Mouse (Mus musculus): Measurements from ENCODE around the gene Arhgap45. TPM values are rescaled to one million over a fixed set of nuclear protein-coding genes. Genes with fewer than 3 reads are reported as not detected.
A peak's percentile ranks its signal among the peaks of the same experiment; 100 is the strongest.
"Not testable (repeated sequence)": the region's sequence is repeated elsewhere in the genome, so short reads cannot be mapped to it uniquely, and the experiment has no call there.

Gene Arhgap45
- polyA plus RNA-seq, 1 experiment from 2014 or later, result 9.1 TPM

DNA sequence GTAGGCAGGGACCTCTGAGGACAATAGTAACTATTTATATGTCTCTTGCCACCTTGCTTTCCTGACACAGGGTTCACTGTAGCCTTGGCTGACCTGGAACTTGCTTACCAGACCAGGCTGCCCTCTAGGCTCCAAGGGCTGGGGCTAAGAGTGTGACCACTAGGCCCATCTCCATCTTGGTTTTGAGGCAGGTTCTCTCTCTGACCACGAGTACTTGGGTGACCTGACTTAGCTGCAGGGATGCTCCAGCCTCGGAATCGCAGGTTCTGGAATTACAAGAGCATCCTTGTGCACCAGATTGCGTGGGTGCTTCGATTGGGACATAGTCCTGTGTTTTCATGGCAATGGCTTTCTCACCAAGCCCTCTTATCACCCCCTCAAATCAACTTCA, 35.9 kb downstream of the Arhgap45 start:
- ATAC-seq (ENCODE audit: insufficient read depth, low FRiP score, low read depth), result no peak
- peak overlapping the region; percentile 1; the same call in 1 of the 2 replicates for H3K4me2 ChIP-seq
- peaks cover 11% of the 10 kb centered on the region for H3K36me3 ChIP-seq
- H3K9me3 ChIP-seq, result no peaks in the 10 kb centered on the region
- no peak overlapping the region for H3K4me3 ChIP-seq (replicated peaks)
- no peak overlapping the region for H3K9ac ChIP-seq
- peak overlapping the region; percentile 82 for H3K27ac ChIP-seq
- no peaks in the 10 kb centered on the region for H3K27me3 ChIP-seq (replicated peaks)
- WGBS, result 79% methylated on average over 5 of the region's 5 CpGs
- H3K4me1 ChIP-seq, result peaks cover 31% of the 10 kb centered on the region

DNA sequence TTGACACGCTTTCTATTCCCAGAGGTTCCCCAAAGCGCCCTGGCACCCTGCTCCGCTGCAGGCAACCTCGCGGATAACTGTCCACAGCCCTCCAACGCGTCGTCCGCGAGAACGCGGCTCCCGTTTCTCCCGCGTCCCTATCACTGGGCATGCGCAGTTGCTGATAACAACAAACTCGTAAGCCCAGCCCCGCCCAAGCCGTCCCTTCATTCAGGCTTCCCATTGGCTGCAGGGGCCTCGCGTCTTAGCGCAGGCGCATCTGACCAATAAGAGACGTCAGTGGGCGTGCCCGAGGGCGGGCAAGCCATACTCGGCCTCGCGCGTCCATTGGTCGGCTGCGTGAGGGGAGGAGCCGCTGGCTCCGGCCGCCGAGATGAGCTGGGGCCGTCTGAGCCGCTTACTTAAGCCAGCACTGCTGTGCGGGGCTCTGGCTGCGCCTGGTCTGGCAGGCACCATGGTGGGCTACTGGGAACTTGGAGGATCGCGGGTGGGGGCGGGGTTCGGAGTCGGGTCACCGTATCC, 36.9 kb downstream of the Arhgap45 start:
- Histone ChIP-seq H3K4me3 (replicated peaks) (peak overlapping the region; percentile 81), H3K4me1 (peaks cover 31% of the 10 kb centered on the region), H3K36me3 (peaks cover 21% of the 10 kb centered on the region), H3K9ac (peak overlapping the region; percentile 94), H3K9me3 (no peaks in the 10 kb centered on the region), H3K27ac (peak overlapping the region; percentile 98), H3K4me2 (peak overlapping the region; percentile 77), H3K27me3 (replicated peaks) (no peaks in the 10 kb centered on the region)
- peak; percentile 95 for ATAC-seq (ENCODE audit: insufficient read depth, low FRiP score, low read depth)
- under 1% methylated on average over 47 of the region's 47 CpGs for WGBS

DNA sequence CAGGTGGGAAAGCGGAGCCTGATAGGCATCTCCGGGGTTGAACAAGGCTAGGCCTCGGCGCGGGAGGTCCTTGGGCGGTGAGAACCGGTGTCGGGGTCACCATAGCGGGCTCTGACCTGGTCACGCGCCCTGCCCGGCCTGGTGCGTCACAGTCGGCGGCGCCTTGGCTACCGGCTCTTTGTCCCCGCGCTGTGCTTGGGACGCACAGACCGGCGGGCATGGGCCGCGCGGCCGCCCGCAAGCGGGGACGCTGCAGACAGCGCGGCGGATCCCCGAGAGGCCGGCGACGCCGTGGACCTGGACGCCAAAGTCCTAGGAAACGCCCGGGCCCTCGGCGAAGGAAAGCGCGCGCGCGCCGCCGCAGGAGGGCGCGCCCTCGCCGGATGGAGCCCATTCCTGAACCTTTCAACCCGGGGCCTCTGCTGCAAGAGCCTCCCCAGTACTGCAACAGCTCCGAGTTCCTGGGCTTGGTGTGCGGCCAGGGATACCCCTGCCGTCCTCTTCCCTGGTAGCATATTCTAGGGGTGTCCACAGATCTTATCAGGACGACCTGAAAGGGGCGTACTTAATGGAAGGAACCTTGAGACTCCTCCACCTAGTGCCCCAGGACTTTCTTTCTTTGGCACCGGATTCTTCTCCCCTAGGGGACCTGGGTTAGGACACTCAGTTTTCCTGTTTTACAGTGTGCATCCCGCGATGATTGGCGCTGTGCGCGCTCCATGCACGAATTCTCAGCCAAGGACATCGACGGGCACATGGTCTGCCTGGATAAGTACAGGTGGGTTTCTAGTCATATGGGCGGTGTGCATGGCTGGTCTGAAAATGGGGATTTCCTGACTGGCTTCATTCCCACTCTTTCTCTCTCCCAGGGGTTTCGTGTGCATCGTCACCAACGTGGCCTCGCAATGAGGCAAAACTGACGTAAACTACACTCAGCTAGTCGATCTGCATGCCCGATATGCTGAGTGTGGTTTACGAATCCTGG, 37.7 kb downstream of the Arhgap45 start:
- H3K9ac ChIP-seq, result peak overlapping the region; percentile 94
- under 1% methylated on average over 73 of the region's 77 CpGs for WGBS

DNA sequence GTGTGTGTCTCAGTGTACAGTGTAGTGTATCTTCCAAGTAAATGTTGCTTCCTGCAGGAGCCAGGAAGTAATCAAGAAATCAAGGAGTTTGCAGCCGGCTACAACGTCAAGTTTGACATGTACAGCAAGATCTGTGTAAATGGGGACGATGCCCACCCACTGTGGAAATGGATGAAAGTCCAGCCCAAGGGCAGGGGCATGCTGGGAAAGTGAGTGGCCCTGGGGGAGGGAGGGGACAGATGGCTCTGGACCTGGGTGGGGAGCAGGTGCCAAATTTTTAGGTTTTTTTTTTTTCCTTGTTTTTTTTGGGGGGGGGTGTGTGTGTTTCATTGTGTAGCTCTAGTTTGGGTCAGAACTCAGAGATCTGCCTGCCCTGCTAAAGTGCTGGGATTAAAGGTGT, 38.5 kb downstream of the Arhgap45 start:
- peaks cover 28% of the 10 kb centered on the region for H3K4me1 ChIP-seq
- peak overlapping the region; percentile 77 for H3K4me2 ChIP-seq
- peak overlapping the region; percentile 81 for H3K4me3 ChIP-seq (replicated peaks)
- 18% methylated on average over 3 of the region's 3 CpGs for WGBS
- ATAC-seq (ENCODE audit: insufficient read depth, low FRiP score, low read depth); H3K9ac ChIP-seq; H3K9me3 ChIP-seq; H3K27ac ChIP-seq; H3K27me3 ChIP-seq (replicated peaks): not testable (repeated sequence)
- peaks cover 29% of the 10 kb centered on the region for H3K36me3 ChIP-seq

More for the DNA sequence above, 37.7 kb downstream of the Arhgap45 start:
- Histone ChIP-seq H3K36me3 (peaks cover 26% of the 10 kb centered on the region), H3K4me2 (peak overlapping the region; percentile 77), H3K27me3 (replicated peaks) (no peaks in the 10 kb centered on the region), H3K9me3 (no peaks in the 10 kb centered on the region), H3K4me3 (replicated peaks) (peak overlapping the region; percentile 81), H3K4me1 (peaks cover 28% of the 10 kb centered on the region), H3K27ac (peak overlapping the region; percentile 98)
- peak; percentile 30 for ATAC-seq (ENCODE audit: insufficient read depth, low FRiP score, low read depth)

DNA sequence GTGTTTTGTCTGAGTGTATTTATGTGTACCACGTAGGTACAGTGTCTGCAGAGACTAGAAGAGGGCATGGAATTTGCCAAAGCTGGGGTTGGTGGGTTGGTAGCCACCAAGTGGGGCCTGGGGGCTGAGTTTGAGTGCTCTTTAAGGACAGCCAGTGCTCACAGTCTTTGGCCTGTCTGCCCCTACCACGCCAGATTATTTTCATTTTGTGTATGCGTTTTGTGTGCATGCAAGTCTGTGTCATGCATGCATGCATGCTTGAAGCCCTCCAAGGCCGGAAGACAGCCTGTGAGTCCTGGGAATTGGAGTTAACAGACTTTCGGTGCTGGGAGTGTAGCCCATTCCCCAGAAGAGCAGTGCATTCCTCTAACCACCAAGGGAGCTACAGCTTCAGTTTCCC, 38.9 kb downstream of the Arhgap45 start:
- Histone ChIP-seq H3K9ac (no peak overlapping the region), H3K4me3 (replicated peaks) (peak overlapping the region; percentile 81), H3K27ac (peak overlapping the region; percentile 18), H3K36me3 (peaks cover 29% of the 10 kb centered on the region), H3K4me2 (peak overlapping the region; percentile 77), H3K4me1 (peaks cover 28% of the 10 kb centered on the region), H3K27me3 (replicated peaks) (no peaks in the 10 kb centered on the region), H3K9me3 (no peaks in the 10 kb centered on the region)
- no peak for ATAC-seq (ENCODE audit: insufficient read depth, low FRiP score, low read depth)
- WGBS, result 70% methylated on average over 5 of the region's 5 CpGs

DNA sequence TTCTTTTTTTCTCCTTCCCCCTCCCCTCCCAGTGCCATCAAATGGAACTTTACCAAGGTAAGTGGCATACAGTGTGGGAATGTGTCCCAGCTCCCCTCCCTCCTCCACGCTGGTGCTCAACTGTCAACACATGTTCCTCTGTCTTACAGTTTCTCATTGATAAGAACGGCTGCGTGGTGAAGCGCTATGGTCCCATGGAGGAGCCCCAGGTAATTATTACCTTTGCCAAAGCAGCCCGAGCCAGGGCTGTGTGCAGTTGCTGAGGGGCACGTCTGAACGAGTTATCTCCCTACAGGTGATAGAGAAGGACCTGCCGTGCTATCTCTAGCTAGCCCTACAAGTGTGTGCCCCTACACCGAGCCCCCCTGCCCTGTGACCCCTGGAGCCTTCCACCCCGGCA, 39.4 kb downstream of the Arhgap45 start:
- no peak overlapping the region for H3K4me2 ChIP-seq
- 68% methylated on average over 10 of the region's 10 CpGs for WGBS
- peaks cover 28% of the 10 kb centered on the region for H3K4me1 ChIP-seq
- ATAC-seq (ENCODE audit: insufficient read depth, low FRiP score, low read depth), result no peak
- H3K27ac ChIP-seq, result peak overlapping the region; percentile 18; the same call in 1 of the 2 replicates
- peaks cover 29% of the 10 kb centered on the region for H3K36me3 ChIP-seq
- H3K9ac ChIP-seq, result no peak overlapping the region
- no peak overlapping the region for H3K4me3 ChIP-seq (replicated peaks)
- no peaks in the 10 kb centered on the region for H3K27me3 ChIP-seq (replicated peaks)
- H3K9me3 ChIP-seq, result no peaks in the 10 kb centered on the region

DNA sequence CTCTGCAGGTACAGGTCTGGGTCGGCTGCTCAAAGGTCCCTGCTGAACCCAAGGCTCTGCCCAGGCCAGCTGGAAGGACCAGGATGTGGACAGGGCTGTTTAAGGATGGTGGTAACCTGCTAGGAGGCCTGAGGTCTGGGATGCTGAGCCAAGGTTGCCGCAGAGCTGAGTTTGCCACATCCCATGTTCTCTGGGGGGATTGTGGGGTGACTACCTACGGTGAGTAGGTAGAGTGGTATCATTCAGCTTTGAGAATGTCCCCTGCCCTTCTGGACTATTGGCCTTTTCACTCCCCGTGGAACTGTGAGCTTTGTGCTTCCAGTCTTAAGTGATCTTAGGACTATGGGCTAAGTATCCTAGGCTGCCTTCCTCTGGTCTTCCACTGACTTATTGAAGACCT, 40.1 kb downstream of the Arhgap45 start:
- WGBS, result 83% methylated on average over 4 of the region's 4 CpGs
- Histone ChIP-seq H3K27me3 (replicated peaks) (no peaks in the 10 kb centered on the region), H3K4me2 (no peak overlapping the region), H3K36me3 (peaks cover 29% of the 10 kb centered on the region), H3K4me1 (peaks cover 25% of the 10 kb centered on the region), H3K9me3 (no peaks in the 10 kb centered on the region), H3K27ac (no peak overlapping the region), H3K9ac (no peak overlapping the region), H3K4me3 (replicated peaks) (no peak overlapping the region)
- no peak for ATAC-seq (ENCODE audit: insufficient read depth, low FRiP score, low read depth)

DNA sequence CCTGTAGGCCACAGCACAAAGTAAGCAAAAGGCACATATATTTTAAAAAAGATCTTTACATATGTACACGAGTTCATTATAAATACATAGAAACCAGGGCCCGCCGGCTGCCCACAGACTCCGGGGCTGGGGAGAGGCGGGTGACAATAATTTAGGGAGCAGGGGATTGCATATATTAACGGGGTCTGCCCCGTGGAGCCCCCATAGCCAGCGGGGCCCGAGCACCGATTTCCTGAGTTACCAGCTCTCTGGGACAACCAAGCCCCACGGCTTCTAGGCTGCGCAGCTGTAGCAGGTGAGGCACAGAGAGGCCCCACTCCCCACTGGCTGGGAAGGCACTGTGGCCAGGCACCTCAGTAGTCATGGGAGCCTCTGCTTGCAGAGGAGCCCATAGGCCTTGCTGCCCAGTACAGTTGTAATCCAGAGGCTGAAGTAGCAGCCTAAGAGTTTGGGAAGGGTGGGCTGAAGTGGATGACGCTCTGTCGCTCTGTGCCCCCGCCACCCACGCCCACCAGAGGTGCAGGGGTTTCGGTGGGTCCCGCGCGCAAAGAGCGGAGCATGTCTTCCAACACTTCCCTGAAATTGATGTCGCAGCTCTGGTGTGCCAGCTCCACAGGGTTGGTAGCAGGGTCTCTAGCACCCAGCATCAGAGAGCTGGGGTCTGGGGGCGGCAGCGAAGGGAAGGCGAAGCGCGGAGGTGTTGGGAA, 40.7 kb downstream of the Arhgap45 start:
- 88% methylated on average over 27 of the region's 27 CpGs for WGBS
- Histone ChIP-seq H3K4me3 (replicated peaks) (no peak overlapping the region), H3K27ac (no peak overlapping the region), H3K27me3 (replicated peaks) (no peaks in the 10 kb centered on the region), H3K9me3 (no peaks in the 10 kb centered on the region), H3K9ac (no peak overlapping the region), H3K4me1 (peaks cover 22% of the 10 kb centered on the region), H3K4me2 (no peak overlapping the region), H3K36me3 (peaks cover 31% of the 10 kb centered on the region)
- no peak for ATAC-seq (ENCODE audit: insufficient read depth, low FRiP score, low read depth)

DNA sequence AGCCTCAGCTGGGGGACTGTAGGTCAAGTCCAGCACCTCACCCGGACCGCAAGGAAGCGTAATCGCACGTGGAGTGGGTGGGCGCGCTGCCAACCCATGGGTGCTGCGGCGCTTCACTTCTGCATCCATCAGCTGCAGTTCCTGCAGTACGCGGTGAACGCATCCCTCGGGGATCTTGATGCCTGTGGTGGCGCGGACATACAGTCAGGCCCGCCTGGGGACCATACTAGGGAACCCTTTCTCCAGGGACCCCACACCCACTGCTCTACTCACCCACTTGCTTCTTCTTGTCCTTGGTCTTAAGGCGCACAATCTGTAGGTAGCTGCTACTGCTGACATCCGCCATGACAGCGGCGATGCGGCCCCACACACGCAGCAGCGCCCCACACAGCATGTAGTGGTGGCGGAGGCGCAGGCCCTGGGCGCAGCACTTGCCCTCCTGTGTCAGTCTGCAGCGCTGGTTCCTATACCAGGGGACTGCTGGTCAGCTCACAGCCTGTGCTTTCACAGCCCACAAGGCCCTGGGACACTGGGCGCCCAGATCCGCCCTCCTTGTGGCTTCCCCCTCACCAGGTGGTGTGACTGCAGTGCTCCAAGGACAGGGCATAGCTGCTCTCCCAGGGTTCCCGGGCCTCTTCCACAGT, 41.4 kb downstream of the Arhgap45 start:
- no peaks in the 10 kb centered on the region for H3K9me3 ChIP-seq
- no peak overlapping the region for H3K4me2 ChIP-seq
- no peak overlapping the region for H3K9ac ChIP-seq
- 80% methylated on average over 30 of the region's 30 CpGs for WGBS
- H3K27me3 ChIP-seq (replicated peaks), result no peaks in the 10 kb centered on the region
- H3K4me3 ChIP-seq (replicated peaks), result no peak overlapping the region
- no peak overlapping the region for H3K27ac ChIP-seq
- ATAC-seq (ENCODE audit: insufficient read depth, low FRiP score, low read depth), result no peak
- peaks cover 16% of the 10 kb centered on the region for H3K4me1 ChIP-seq
- H3K36me3 ChIP-seq, result peaks cover 37% of the 10 kb centered on the region

DNA sequence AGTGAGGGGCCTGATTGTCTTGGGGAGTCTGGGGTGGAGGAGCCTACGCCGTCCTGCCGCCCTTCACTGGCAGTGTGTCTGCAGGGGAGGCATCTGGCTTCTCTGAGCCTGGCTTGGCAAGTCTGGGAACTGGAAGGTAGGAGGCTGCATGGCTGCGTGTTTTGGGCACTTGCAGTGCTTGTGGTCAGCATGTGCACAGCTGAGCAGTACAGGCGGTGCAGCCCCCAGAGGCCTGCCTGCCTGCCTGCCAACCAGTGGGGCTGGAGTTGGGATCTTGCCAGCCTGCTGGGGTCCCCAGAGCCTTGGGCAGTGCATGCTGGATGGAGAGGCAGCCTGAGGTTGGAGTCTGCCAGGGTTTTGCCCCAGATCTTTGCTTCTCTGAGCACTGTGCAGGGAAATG, 46.7 kb downstream of the Arhgap45 start:
- no peak overlapping the region for H3K9ac ChIP-seq
- no peaks in the 10 kb centered on the region for H3K9me3 ChIP-seq
- no peaks in the 10 kb centered on the region for H3K27me3 ChIP-seq (replicated peaks)
- H3K4me3 ChIP-seq (replicated peaks), result no peak overlapping the region
- ATAC-seq (ENCODE audit: insufficient read depth, low FRiP score, low read depth), result no peak
- H3K4me1 ChIP-seq, result no peaks in the 10 kb centered on the region
- 86% methylated on average over 5 of the region's 5 CpGs for WGBS
- H3K27ac ChIP-seq, result no peak overlapping the region
- H3K36me3 ChIP-seq, result peaks cover 35% of the 10 kb centered on the region
- H3K4me2 ChIP-seq, result no peak overlapping the region

DNA sequence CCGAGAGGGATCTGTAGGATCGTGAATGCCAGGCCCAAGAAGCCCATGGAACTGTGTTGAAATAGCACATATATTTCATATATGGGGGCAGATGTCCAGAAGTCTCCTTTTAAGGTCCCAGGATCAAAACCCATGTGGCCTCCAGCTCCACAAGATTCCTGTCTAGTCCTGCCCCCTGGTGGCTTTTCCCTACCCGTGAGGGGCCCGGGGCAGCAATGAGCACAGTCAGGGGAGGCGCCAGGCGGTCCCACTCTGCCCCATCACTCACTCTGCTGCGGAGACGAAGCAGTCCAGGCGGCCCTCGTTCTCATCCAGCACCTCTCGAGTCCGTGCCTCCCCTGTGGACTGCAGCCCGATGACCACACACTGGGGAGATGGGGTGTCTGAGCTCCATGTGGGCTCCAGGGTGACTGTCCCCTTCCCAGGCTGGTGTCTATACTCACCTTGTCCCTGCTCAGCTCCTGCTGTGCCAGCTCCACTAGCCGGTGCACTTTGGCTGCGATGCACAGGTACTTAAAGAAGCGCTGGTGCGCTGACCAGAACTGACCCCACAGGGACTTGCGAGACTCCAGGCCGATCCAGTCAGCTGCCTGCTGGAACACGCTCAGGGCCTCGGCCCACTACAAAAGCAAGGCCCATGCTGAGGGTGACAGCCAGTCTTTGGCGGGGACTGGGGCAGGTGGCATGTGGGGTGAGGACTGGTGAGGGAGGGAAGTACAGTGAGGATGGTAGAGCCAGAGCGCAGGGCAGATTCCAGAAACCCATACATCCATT, 47.6 kb downstream of the Arhgap45 start:
- H3K4me3 ChIP-seq (replicated peaks), result no peak overlapping the region
- no peaks in the 10 kb centered on the region for H3K9me3 ChIP-seq
- no peaks in the 10 kb centered on the region for H3K27me3 ChIP-seq (replicated peaks)
- no peaks in the 10 kb centered on the region for H3K4me1 ChIP-seq
- no peak overlapping the region for H3K27ac ChIP-seq
- H3K36me3 ChIP-seq, result peaks cover 28% of the 10 kb centered on the region
- no peak overlapping the region for H3K9ac ChIP-seq
- no peak for ATAC-seq (ENCODE audit: insufficient read depth, low FRiP score, low read depth)
- H3K4me2 ChIP-seq, result no peak overlapping the region
- WGBS, result 73% methylated on average over 23 of the region's 23 CpGs

Measured in stomach, embryonic 15.5 days (tissue).